Mouse (Mus musculus) liver, adult (tissue): ENCODE data around the gene Gm20441.

Experiments used
- GATA4 ChIP-seq: IDR thresholded peaks from 2 replicates; pipeline ENCODE4 v1.6.1; 2014; ENCODE audit warnings: mild to moderate bottlenecking, low read length; ENCODE audit not compliant: insufficient replicate concordance

Gene Gm20441

DNA sequence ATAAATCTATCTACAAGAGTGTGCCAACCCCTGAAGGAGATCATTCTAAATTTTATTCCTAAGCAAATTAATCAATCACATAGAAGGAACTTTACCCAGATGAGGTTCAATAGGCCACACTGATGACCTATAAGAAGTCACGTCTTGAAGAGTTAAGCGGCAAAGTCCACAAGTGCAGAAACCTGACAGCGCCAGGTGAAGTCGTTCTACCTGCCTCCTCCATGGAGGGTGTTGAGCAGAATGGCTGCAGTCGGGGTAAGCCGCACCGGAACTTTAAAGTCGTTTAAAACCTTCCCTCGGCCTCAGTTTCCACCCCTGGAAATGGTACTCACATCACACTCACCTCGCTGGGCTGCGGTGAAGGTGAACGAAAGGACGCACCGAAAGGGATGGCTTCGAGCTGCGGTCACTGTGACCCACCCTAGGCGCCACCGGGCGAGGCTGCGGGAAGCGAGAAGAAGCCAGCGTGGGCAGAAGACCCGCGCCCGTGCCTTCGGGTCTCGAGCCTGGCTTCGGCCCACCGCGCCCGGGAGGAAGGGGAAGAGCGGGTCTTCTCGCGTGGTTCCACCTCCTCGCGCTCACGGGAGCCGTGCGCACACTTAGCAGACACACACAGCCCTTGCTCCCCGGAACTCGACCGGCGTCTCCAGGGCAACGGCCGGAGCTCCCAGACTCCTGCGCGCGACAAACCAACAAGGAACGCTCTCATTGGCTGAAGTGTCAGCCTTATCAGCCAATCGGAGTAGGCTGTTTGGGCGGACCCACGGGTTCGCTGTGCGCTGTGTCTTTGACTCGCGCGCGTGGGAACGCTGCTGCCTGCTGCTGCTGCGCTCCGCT lies 16.9 kb downstream of the Gm20441 start, which contains the start of gene Cabin1:
Gene Cabin1 (minus strand): TSS at position 660 of the 837 bp plus-strand sequence.
- TF ChIP-seq GATA4 = peak; percentile 67; the same call in 1 of the 2 replicates

DNA sequence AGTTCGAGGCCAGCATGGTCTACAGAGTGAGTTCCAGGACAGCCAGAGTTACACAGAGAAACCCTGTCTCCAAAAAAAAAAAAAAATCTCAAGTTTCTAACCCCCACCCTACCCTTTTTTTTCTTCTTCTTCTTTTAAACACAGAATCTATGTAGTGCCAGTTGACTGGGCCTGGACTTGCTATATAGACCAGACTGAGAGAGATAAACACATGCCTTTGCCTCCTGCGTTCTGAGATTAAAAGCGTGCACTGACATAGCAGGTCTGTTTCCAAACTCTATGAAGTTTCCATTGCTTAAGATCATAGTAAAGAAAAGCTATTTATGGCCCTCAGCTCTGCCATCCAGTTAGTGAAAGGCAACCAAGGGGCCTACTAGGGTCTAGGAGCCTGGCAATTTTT lies 18.3 kb downstream of the Gm20441 start:
- TF ChIP-seq GATA4 = no peak

DNA sequence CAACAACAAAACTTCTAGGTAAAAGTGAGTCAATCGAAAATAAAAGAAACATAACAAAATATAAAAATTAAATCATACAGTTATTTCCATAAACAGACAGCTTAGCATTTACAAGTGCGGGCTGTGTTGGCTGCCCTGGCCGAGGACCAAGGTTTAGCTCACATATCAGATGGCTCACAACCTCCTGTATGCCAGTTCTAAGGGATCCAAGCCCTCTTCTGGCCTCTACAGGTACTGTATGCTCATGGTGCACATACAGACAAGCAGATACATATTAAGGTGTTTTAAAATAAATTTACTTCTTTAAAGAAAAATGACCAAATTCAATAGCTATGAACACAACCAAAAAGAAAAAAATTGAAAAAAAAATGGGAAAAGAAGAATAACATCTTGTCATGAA lies 20.4 kb downstream of the Gm20441 start:
- no peak for TF ChIP-seq GATA4

DNA sequence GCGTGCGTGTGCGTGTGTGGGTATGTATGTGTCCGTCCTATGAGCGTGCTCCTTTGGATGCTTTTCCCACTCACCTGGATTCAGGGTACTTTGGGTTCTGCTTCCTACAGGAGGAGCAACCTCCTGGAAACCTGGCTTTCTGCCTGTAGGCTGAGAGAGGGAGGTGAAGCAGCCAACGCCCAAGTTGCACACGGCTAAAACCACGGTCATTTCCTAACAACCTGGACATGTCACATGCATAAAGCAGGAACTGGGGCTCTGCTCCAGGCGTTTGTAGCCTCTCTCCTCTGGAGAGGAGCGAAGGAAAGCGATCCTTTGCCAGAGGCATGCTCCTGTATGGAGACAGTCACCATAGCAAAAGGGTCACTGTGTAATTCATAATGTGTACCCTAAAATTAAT lies 24.0 kb downstream of the Gm20441 start:
- TF ChIP-seq GATA4 = no peak

- TF ChIP-seq GATA4 = no peak
These were observed 36.7 kb downstream of the Gm20441 start for GRCm38 (mm10) chr10:75744017-75744416.

DNA sequence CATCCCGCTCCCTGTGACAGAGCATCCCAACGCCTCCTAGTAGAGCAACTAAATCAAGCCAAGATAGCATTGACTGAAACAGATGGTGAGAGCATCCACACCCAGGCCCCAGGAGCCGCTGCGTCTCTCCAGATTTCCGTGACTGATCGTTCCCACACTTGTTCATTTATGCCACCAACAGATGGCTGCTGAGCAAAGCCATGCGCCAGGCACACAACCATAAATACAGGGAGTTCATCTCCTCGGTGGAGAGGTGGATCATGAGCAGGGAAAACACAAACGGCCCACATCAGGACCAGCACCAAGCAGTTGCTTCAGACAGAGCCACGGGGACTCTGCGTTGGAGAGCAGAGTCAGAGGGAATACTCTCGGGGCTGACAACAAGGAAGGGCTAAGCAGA lies 37.4 kb downstream of the Gm20441 start:
- no peak for TF ChIP-seq GATA4

GRCm38 (mm10) chr10:75740866-75741265 lies 39.9 kb downstream of the Gm20441 start:
- TF ChIP-seq GATA4 = no peak

GRCm38 (mm10) chr10:75725449-75725848 lies 55.3 kb downstream of the Gm20441 start:
- no peak for TF ChIP-seq GATA4
